Mouse (Mus musculus) Patski (cell line): ENCODE measurements at regions not wholly inside any gene's neighbourhood (a gene's known extent, or its start where the extent isn't known, plus 50 kb on each side); places are given as distances from the start of the nearest gene placed in this dataset.

Experiments
- ATAC-seq: fragments of 100-300 bp; one replicate; pipeline ENCODE4 v1.8.0; 2021
- CTCF ChIA-PET: fragments of 350-600 bp; sonication (Branson Sonifier 250); formaldehyde crosslinking; loops from one replicate; lab custom pipeline; 2022; ENCODE audit warnings: inconsistent platforms; lab: Charles Lee
- POLR2A ChIA-PET: fragments of 350-600 bp; sonication (Branson Sonifier 250); formaldehyde crosslinking; loops from one replicate; lab custom pipeline; 2022; ENCODE audit warnings: antibody characterized with exemption, inconsistent platforms; lab: Charles Lee
- DNase-seq: peaks from one replicate; pipeline ENCODE4 v3.0.0-alpha.2; 2011; ENCODE audit warnings: low read depth, low spot score
- H3K27me3 ChIP-seq: fragments of 371-371 bp; one replicate; pipeline ENCODE4 v1.5.1; 2021
- CTCF ChIP-seq: fragments of 100-300 bp; IDR thresholded peaks from one replicate; pipeline ENCODE4 v1.5.1; 2021
- in situ Hi-C: fragments of 300-500 bp; cut with MboI; formaldehyde crosslinking; loops from 3 replicates; pipeline ENCODE4 v1.11.1; 2018; ENCODE audit warnings: low pct_unique_long_range_greater_than_20kb, mixed read lengths

- in situ Hi-C loops: no loop called here
- peaks cover 37% of the 10 kb centered on the region for H3K27me3 ChIP-seq
- no peak for TF ChIP-seq CTCF
- DNase-seq: no peak
- no peak for ATAC-seq
- ChIA-PET POLR2A (no interaction called here), CTCF (no interaction called here)
These were observed 605.8 kb upstream of the Slc35b3 start for GRCm38 (mm10) chr13:39566491-39566890.

GRCm38 (mm10) chr13:39537724-39538440 lies 577.2 kb upstream of the Slc35b3 start:
- POLR2A ChIA-PET: no interaction called here
- peaks cover 21% of the 10 kb centered on the region for H3K27me3 ChIP-seq
- DNase-seq (no peak), ATAC-seq (no peak)
- in situ Hi-C loops: no loop called here
- CTCF ChIA-PET: interaction anchor here (0.6 kb wide), 1 partner anchor 13 kb away, joined by 3 read pairs; no protein-coding TSS in a partner anchor
- TF ChIP-seq CTCF: no peak

GRCm38 (mm10) chr13:39526469-39526868 lies 565.8 kb upstream of the Slc35b3 start:
- H3K27me3 ChIP-seq: peaks cover 5% of the 10 kb centered on the region
- DNase-seq (no peak), ATAC-seq (no peak)
- peak; percentile 40 for TF ChIP-seq CTCF
- CTCF ChIA-PET: interaction anchor here (1.3 kb wide), 1 partner anchor 10 kb away, joined by 3 read pairs; no protein-coding TSS in a partner anchor
- in situ Hi-C loops: no loop called here
- POLR2A ChIA-PET: no interaction called here

- ChIA-PET CTCF (interaction anchor here (1.2 to 1.7 kb wide), 2 partner anchors 12 to 14 kb away, joined by 3 read pairs; no protein-coding TSS in a partner anchor), POLR2A (no interaction called here)
- peaks cover 10% of the 10 kb centered on the region for H3K27me3 ChIP-seq
- in situ Hi-C loops: no loop called here
- no peak for ATAC-seq
- no peak for TF ChIP-seq CTCF
- DNase-seq: no peak
These were observed 563.2 kb upstream of the Slc35b3 start for GRCm38 (mm10) chr13:39523856-39524301.

GRCm38 (mm10) chr13:39523246-39523850 lies 562.7 kb upstream of the Slc35b3 start:
- no peak for TF ChIP-seq CTCF
- no peak for DNase-seq
- no peak for ATAC-seq
- ChIA-PET POLR2A (no interaction called here), CTCF (interaction anchor here (1.2 kb wide), 1 partner anchor 13 kb away, joined by 3 read pairs; no protein-coding TSS in a partner anchor)
- in situ Hi-C loops: no loop called here
- peaks cover 10% of the 10 kb centered on the region for H3K27me3 ChIP-seq

- TF ChIP-seq CTCF: no peak
- ChIA-PET POLR2A (no interaction called here), CTCF (no interaction called here)
- DNase-seq (no peak), ATAC-seq (no peak)
- in situ Hi-C loops: no loop called here
- peaks cover 10% of the 10 kb centered on the region for H3K27me3 ChIP-seq
These were observed 560.2 kb upstream of the Slc35b3 start for GRCm38 (mm10) chr13:39520846-39521245.

GRCm38 (mm10) chr13:39516106-39516505 lies 555.4 kb upstream of the Slc35b3 start:
- no peak for TF ChIP-seq CTCF
- DNase-seq: no peak
- POLR2A ChIA-PET: no interaction called here
- in situ Hi-C loops: no loop called here
- ATAC-seq: no peak
- peaks cover 5% of the 10 kb centered on the region for H3K27me3 ChIP-seq
- CTCF ChIA-PET: no interaction called here

- CTCF ChIA-PET: no interaction called here
- no peak for ATAC-seq
- TF ChIP-seq CTCF: no peak
- in situ Hi-C loops: no loop called here
- H3K27me3 ChIP-seq: no peaks in the 10 kb centered on the region
- POLR2A ChIA-PET: no interaction called here
- no peak for DNase-seq
These were observed 529.1 kb upstream of the Slc35b3 start for GRCm38 (mm10) chr13:39489806-39490205.

- in situ Hi-C loops: no loop called here
- no peak for TF ChIP-seq CTCF
- H3K27me3 ChIP-seq: peaks cover 9% of the 10 kb centered on the region
- DNase-seq (no peak), ATAC-seq (no peak)
- CTCF ChIA-PET: no interaction called here
- POLR2A ChIA-PET: no interaction called here
These were observed 511.9 kb upstream of the Slc35b3 start for GRCm38 (mm10) chr13:39472621-39473020.

GRCm38 (mm10) chr13:39441799-39442198 lies 481.1 kb upstream of the Slc35b3 start:
- ChIA-PET POLR2A (no interaction called here), CTCF (no interaction called here)
- DNase-seq (no peak), ATAC-seq (no peak)
- in situ Hi-C loops: loop anchor here (5.0 kb wide), 1 partner anchor 1301 kb away; no protein-coding TSS in a partner anchor
- no peak for TF ChIP-seq CTCF
- H3K27me3 ChIP-seq: peaks cover 11% of the 10 kb centered on the region

GRCm38 (mm10) chr13:39440907-39441306 lies 480.2 kb upstream of the Slc35b3 start:
- ChIA-PET POLR2A (no interaction called here), CTCF (interaction anchor here (0.7 to 2.3 kb wide), 7 partner anchors 10 to 1328 kb away, joined by 3 to 11 read pairs (median 3); no protein-coding TSS in a partner anchor)
- peak; percentile 94 for TF ChIP-seq CTCF
- DNase-seq: peak; percentile 6
- H3K27me3 ChIP-seq: peaks cover 11% of the 10 kb centered on the region
- in situ Hi-C loops: loop anchor here (5.0 kb wide), 1 partner anchor 1301 kb away; no protein-coding TSS in a partner anchor
- no peak for ATAC-seq
